Mouse (Mus musculus) urinary bladder, postnatal 10 days (tissue): Measurements from ENCODE around the gene Asb17.
"Not testable (repeated sequence)": the region's sequence is repeated elsewhere in the genome, so short reads cannot be mapped to it uniquely, and the experiment has no call there.

Experiments used
- DNase-seq: peaks from one replicate; pipeline ENCODE4 v3.0.0; 2022; ENCODE audit warnings: low spot score

The Asb17 gene

DNA sequence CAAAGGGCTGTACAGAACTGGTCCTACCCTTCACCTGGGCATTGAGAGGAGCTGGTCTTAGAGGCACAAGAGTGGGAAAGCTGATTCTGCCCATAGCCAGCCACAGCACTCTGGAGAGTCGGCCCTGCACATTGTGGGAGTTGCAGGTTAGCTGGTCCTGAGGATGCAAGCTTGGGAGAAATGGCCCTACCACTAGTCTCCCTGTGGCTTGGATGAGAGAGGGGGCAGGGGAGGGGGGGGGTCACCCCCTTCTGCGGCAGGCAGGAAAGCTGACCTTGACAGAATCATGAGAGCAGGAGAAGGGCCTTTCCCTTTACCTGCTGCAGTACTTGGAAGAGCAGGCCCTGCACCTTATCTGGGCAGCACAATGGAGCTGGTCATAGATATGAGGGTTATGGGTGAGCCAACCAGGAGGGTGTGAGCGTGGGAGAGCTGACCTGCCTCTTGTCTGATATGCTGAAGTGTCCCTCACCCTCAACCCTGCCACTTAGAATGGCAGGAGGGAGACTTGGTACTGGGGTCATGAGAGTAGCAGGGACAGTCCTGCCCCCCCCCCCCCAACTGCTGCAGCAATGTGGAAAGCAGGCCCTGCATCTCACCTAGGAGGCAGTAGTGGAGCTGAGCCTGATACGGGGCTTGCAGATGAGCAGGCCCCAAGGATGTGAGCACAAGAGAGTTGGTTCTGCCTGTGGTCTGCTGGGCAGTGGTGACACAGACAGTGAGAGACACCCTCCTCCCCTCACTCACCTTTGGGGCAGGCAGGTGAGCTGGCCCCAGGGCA lies 11.9 kb upstream of the Asb17 start:
- DNase-seq = no peak

DNA sequence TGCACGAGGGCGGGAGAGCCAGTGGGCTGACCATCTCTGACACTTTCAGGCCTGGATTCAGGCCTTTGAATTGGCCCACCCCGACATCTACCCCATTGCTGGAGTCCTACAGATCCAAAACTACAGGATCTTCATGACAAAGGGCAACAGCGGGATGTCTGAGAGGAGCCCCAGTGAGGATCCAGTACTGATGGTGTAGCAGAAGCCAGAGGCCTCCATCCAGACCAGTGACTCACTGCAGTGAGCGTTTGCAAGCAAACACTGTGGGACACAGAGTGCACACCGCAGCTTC lies 11.4 kb upstream of the Asb17 start:
- DNase-seq = no peak

DNA sequence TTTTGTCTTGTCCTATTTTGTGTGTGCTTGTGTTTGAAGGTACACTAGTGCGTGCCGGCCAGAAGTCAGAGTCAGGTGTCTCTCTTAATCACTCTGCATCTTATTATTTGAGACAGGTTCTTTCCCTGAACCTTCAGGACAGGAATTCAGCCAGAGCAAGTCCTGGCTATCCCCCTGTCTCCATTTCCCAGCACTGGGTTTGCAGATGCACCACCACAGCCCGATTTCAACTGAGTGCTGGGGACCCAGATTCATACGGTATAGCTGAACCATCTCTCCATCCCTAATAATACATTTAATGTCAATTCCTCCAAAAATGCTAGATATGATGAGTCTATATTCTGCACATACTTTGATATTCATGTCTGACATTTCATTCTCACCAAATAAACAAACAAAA lies 9.9 kb upstream of the Asb17 start:
- DNase-seq = no peak

DNA sequence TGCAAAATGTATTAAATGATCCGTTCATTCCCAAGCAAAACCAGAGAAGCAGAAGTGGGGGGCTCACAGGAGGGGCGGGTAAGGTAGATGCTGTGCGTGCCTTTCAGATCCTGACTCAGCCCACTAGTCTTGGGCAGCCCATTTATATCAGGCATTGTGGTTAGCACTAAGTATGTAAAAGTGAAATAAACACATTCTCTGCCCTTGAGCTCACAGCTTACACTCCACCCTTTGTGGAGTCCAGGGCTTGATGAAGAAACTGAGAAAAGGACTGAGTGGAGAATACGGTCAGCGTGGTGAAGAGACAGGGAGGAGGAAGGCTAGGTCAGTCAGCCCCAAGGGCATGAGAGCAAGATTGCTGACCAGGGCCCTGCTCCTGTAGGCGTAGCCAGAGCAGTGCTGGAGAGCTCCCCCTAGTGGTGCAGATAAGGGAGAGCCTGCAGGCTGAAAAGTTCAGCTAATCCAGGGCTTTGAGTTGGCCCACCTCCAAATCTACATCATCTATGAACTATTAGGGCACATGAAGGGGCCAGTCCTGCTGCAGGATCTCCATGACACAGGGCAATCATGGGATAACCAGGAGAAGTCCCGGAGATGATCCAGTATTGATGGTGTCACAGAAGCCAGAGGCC lies 8.4 kb upstream of the Asb17 start:
- DNase-seq = no peak

DNA sequence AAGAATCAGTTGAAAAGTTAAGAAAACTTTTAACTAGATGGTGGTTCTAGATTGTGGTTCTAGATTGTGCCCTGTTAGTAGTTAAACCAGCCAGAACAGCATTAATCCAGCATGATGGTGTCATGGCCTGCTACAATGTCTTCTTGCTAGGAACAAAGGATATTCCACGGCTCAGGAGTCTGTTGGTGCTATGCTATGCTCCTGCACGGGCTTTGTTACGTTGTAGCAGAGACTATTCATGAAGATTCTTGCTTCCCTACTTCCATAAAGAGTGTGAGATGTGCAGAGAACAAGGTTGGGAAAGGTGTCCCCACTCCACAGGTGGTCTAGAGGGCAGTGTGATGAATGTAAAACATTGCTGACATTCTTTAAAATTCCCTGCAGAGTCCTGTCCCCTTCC lies 7.7 kb upstream of the Asb17 start:
- no peak for DNase-seq

DNA sequence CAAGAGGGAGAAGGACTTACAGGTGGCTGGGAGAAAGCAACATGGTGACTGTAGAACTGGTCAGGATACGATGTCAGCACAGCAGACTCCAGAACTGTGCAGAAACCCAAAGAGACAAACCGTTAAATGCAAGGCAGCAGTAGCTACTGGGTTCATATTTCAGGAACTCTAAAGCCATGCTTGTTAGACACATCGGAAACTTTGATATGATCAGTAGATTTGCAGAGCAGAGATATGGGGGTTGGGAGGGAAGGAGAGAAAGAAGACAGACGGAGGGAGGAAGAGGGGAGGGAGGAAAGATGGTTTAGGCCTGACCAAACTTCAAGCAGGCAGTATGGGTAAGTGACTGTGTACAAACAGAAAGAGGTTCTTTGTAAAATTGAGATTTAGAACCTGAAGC lies 6.4 kb upstream of the Asb17 start:
- DNase-seq = no peak

DNA sequence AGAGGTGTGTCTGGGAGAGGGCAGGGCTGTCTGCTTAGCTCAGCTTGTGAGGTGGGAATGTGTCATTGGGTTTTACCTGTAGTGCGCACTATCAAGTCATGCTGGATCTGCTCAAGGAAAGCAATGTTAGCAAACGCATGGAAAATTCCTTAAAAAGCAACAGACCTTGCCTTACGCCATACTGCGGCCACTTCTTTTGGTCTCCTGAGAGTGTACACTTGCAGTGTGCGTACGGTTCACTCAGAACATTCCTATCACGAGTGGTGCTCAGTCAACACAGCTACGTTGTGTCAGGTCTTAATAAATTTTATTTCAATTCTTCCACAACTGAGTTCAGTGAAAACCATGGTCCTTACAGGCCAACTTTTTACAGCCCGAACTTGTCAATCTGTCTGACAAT lies 748 bp downstream of the Asb17 start:
- no peak for DNase-seq

DNA sequence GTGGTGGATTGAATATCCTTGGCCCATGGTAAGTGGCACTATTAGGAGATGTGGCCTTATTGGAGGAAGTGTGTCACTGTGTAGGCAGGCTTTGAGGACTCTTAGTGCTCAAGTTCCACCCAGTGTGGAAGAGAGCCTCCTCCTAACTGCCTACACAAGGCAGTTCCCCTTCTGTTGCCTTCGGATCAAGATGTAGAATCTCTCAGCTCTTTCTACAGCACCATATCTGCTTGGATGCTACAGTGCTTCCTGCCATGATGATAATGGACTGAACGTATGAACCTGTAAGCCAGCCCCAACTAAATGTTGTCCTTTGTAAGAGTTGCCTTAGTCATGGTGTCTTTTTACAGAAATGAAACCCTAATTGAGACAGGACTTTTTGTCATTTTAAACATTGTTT lies 1.5 kb downstream of the Asb17 start:
- DNase-seq = no peak

DNA sequence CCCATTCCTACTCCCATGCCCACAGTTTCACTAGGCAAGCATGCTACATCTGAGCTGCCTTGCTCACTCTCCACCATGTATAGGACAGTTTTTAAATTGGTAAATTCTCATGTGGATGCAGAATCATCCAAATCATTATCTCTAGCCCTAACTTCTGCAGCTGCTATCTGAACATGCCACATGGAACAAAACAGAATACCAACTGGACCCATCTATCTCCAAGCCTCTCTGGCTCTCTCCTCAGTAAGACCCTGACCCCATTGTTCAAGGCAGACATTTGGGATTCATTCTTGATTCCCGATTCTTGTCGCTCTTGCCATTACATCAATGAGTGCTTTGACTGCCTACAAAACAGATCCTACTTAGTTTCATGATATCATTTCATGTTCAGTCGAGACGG lies 2.1 kb downstream of the Asb17 start:
- DNase-seq = no peak

DNA sequence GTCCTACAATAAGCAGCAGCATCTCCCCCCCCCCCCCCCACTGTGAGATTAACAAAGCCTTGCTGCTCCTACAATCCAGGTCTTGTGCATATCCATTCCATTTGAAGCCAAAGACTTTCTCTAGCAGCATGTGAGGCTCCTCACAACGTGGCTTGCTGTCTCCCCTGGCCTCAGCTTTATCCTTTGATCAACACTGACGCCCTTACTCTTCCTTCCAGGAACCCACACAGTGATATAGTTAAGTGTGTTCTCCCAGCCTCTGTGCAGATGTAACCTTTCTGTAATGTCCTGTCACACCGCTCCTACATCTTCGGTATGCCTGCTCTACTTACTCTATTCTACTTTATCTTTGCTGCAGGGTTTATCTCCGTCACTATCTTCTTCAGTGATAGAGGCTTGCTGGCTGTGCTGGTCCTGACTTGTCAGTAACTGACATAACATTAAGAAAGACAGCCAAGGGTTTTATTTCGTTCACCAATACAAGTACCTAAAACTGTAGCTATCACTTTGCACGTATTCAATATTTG lies 3.3 kb downstream of the Asb17 start:
- no peak for DNase-seq

DNA sequence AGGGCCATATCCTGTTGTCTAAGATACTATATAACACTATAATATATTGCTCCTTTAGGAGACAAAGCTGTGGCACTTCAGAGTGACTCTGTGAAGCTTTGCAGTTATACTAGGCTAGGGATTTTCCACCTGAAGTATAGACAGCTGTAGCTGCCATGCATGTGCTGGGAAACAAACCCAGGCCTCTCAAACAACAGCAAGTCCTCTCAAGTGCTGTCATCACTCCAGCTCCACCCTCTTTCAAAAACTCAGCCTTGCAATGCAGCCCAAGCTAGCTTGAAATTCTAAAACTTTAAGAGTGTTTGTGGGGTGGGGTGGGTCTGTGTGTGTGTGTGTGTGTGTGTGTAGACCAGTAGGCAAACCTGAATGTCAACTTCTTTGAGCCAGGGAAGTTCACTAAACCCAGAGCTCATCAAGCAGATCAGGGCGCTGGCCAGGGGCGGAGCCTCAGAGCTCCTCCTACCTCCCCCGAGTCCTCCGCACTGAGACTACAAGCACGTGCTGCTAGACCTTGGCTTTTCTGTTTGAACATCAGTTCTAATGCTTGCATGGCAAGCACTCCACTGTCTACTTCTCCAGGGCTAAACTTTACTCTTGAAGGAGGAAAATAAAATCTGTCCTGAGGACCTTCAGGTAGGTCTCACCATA lies 5.5 kb downstream of the Asb17 start:
- no peak for DNase-seq

DNA sequence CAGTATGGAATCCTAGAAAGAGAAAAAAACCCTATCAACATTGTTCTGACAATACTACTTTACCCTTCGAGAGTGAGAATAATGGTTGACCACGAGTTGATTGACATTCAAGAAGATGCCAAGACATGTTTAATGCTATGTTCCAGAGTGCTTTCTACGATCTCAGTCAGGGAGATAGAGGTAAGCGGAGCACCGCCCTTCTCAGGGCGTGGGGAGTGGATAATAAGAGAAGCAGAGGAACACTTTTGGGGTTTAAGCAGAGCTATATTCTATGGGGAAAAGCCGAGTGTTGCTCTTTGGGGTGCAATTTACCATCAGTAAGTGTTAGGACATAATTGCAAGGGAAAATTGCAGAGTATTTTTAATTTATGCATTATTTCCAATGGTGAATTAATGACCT lies 6.8 kb downstream of the Asb17 start:
- DNase-seq = no peak

DNA sequence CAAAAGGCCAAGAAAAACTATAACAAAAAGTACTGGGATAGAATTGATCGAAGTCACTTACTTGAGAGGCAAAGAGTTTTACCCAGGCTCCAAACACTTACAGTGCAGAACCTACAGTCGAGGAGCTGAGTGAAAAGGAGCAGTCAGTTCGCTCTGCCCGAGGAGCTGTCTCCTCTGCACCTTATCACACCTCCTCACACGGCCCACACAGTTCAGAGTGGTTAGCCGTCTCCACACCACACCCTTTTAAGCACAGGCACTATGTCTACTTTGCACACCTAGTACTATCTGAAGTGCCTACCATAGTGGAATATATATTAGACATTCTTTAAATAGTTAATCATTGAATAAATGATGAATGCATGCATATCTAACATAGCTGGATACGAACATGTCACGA lies 8.3 kb downstream of the Asb17 start:
- DNase-seq = no peak

DNA sequence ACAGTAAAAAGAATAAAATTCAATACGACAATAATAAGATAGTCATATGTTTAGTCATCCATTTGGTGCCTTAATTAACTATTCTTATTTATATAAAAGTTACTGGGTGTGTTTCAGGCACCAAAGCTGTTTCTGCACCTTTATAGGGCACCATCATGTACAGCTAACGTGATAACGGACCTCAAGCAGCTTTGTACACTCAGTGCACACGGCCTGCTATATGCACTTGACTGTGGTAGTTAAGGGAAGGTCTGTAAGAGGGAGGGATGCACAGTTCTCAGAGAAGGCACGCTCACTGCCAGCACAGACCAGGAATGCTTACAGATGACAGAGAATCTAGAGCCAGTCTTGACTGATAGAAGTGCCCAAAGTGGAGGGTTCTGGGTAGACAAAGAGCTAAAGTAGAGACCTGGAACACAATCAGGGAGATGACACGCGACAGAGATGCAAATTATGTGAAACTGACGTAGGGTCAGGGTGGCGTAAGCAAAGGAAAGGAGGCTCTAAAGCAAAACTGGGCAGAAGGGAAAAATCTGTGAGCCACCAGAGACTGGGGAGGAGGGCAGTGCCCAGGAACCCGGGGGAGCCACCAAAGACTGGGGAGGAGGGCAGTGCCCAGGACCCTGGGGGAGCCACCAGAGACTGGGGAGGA lies 14.5 kb downstream of the Asb17 start:
- DNase-seq = no peak

DNA sequence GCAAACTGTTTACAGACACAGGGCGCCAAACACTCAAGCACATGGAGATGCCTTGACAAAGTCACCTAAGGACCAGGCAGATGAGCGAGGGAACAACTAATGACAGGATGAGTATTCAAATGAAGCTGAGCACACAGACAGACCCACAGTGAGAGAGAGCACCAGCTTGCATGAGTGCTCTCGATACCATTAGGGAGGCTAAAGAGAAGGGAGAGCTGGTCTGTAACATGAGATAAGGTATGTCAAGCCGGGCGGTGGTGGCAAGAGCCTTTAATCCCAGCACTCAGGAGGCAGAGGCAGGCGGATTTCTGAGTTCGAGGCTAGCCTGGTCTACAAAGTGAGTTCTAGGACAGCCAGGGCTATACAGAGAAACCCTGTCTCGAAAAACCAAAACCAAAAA lies 16.4 kb downstream of the Asb17 start:
- DNase-seq = not testable (repeated sequence)

DNA sequence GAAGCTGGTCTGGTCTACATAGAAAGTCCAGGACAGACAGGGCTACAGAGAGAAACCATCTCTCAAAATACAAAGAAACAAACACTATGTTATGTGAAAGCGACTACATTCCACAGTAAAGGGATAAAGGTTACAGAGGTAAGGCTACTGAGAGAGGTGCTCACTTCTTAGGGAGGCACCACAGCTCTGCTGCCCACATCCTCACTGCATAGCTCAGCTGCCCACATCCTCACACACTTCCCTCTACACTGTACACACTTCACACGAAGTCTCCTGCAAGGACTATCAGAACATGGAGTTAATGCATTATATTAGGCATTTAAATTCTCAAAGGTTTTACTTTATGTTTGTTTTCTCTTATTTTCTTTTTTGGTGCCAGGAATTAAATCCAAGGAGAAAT lies 19.8 kb downstream of the Asb17 start:
- DNase-seq = no peak

DNA sequence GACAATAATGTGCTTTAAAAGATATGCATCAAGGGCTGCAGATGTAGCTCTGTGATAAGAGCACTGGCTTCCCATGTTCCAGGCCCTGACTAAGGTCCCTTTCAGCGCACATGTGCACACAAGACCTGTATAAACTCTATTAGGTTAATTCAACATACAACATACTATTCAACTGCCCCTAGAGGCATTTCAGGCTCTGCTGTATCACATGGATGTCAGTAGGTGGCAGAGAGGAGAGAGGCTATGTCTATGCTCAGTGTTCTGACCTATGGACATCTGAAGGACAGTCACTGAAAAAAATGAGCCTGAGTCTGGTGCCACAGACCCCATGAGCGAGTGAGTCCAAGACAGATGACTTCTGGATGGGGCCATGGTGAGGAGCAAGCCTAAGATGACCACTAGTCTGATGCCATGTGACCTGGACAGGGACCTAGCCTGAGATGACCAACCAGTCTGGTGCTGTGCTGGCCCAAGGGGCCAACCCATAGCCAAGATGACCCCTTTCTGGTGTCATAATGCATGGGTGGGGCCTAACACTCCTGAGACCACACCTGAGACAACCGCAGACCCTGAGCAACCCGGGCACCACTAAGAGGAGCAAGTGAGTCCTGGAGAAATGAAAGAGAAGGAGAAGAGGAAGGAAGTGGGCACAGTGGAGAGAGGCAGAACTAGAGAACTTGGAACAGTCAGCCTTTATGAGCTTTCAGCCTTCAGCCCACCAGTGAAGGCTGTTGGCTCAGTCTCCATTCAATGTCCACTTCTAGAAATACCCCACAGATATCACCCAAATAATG lies 20.8 kb downstream of the Asb17 start:
- no peak for DNase-seq

DNA sequence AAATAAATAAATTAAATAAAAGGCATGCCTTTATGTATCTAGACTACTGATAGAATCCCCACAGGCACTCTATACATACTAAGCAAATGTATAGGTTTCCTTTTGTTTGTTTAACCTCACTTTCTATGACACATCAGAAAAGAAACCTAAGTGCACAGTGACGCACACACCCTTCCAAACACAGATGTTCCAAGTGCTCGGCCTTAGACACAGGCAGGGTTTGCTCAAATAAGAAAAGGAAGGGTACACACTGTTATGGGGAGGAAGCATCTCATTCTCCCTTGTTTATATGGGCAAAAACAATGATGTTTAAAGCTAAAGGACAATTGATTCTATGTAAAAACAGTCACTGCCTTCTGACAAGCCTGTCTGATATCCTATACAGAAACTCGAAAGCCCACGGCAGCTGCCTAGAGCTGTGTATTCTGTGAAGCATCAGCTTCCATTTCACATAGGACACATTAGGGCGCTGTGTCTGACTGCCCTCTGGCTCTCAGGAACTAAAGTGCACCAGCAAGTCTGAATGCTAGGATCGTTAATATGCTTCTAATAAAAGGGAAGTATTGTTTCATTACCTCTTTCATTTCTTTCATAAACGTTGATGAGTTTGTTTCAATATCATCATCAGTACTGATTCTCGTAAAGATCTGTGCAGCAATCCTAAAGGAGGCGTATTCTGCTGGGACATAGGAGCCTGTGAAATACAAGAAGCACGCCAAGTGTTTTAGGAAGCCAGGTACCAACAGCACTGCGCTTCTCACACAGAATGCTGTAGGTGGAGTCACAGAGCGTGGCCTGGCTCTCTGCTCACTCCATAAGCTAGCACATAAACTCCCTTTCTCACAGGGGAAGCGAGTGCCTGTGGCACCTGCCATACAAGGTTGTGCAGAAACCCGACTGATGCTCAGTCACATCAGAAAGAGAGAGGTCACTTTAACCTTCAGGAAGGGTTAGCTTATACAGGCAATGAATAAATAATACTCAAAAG lies 23.4 kb downstream of the Asb17 start:
- DNase-seq = no peak

DNA sequence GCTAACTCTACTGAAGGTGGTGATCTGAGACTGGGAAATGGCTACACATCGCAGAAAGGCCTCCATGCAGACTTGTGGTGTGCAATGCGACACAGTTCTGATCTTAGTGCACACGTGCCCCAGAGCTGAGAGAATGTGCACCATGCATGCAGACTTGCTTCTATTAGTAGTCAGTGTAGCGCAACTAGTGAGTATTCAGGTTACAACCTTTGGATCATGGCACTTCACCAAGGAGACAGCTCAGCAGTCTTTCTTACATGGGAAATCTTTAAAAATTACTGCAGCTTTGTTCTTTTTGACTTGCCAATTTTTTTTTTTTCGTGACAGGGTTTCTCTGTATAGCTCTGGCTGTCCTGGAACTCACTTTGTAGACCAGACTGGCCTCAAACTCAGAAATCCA lies 27.4 kb downstream of the Asb17 start:
- DNase-seq = no peak

DNA sequence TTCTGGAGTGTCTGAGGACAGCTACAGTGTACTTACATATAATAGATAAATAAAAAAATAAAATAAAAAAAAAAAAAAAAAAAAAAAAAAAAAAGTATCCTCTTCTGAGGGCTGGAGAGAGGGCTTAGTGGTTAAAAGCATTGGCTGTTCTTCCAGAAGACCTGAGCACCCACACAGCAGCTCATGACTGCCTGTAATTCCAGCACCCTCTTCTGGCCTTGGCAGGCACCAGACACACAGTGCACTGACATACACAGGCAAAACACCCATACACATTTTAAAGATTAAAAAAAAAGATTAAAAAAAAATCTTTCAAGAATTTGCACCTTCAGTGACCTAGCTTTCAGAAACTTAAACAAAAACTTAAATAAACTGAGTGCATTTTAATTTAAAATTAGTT lies 42.3 kb downstream of the Asb17 start:
- DNase-seq = no peak

DNA sequence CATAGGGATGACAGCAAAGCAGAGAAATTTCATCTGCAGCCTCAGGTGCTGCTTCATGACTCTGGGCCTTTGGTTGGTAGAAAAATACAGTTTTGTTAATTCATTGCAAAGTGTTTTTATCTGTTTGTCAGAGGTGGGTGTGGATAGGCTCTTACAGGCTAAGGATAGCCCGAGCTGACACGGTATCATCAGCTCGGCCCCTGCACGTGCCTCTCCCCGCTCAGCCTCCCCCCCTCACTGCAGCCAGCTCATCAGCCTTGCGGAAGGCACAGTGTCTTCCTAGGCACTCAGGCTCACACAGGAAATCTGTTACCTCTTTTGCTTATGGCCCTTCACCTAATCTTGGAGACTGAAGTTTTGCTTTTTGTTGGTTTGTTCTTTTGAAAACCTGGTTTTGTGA lies 44.1 kb downstream of the Asb17 start:
- DNase-seq = no peak
